Mouse (Mus musculus) myocyte (in vitro differentiated cells): ENCODE measurements around the gene Gpsm1. TPM values are rescaled to one million over a fixed set of nuclear protein-coding genes. Genes with fewer than 3 reads are reported as not detected.

Source experiments
- H3K27me3 ChIP-seq: one replicate; pipeline ENCODE4 v1.6.1; 2011; ENCODE audit not compliant: control insufficient read depth, insufficient read depth, insufficient read length
- H3K36me3 ChIP-seq: one replicate; pipeline ENCODE4 v1.6.1; 2011; ENCODE audit not compliant: control insufficient read depth, insufficient read depth
- H3K4me2 ChIP-seq: one replicate; pipeline ENCODE4 v1.6.1; 2011; ENCODE audit warnings: low read depth, control low read depth
- H3K4me3 ChIP-seq: one replicate; pipeline ENCODE4 v1.5.1; 2011; ENCODE audit warnings: mild to moderate bottlenecking, control low read depth, moderate library complexity
- H3K79me2 ChIP-seq: one replicate; pipeline ENCODE4 v1.6.1; 2011; ENCODE audit not compliant: control insufficient read depth, insufficient read depth
- H3ac ChIP-seq: one replicate; pipeline ENCODE4 v1.6.1; 2011; ENCODE audit not compliant: control insufficient read depth, insufficient read length
- CEBPB ChIP-seq: IDR thresholded peaks from 2 replicates; pipeline ENCODE4 v1.6.1; 2011; ENCODE audit warnings: mild to moderate bottlenecking, moderate library complexity; ENCODE audit not compliant: poor library complexity, insufficient read depth, severe bottlenecking
- E2F4 ChIP-seq: IDR thresholded peaks from one replicate; pipeline ENCODE4 v1.6.1; 2011; ENCODE audit warnings: mild to moderate bottlenecking, control low read depth, moderate library complexity; ENCODE audit not compliant: insufficient read depth
- MAX ChIP-seq: IDR thresholded peaks from one replicate; pipeline ENCODE4 v1.6.1; 2011; ENCODE audit warnings: low read depth, mild to moderate bottlenecking, control low read depth
- MYOD1 ChIP-seq, 3 experiments: IDR thresholded peaks; one replicate each; pipeline ENCODE4 v1.6.1; 2011; ENCODE audit warnings: control low read depth in 2 of 3, low read depth in 2 of 3, mild to moderate bottlenecking in 2 of 3, moderate library complexity in 1 of 3; ENCODE audit not compliant: insufficient read length in 2 of 3, control insufficient read depth in 1 of 3
- MYOG ChIP-seq, 3 experiments: IDR thresholded peaks; one replicate each; pipeline ENCODE4 v1.6.1; 2011; ENCODE audit warnings: control low read depth in 2 of 3, low read depth in 2 of 3, mild to moderate bottlenecking in 2 of 3; ENCODE audit not compliant: insufficient read length in 2 of 3, control insufficient read depth in 1 of 3, insufficient read depth in 1 of 3
- POLR2A ChIP-seq: IDR thresholded peaks from one replicate; pipeline ENCODE4 v1.6.1; 2011; ENCODE audit warnings: low read depth, mild to moderate bottlenecking, control low read depth, moderate library complexity; ENCODE audit not compliant: insufficient read length
- POLR2AphosphoS2 ChIP-seq: IDR thresholded peaks from one replicate; pipeline ENCODE4 v1.6.1; 2011; ENCODE audit warnings: low read depth, control low read depth; ENCODE audit not compliant: insufficient read length
- REST ChIP-seq: IDR thresholded peaks from one replicate; pipeline ENCODE4 v1.6.1; 2011; ENCODE audit warnings: mild to moderate bottlenecking, control low read depth, moderate library complexity; ENCODE audit not compliant: insufficient read depth, insufficient read length
- SRF ChIP-seq: IDR thresholded peaks from one replicate; pipeline ENCODE4 v1.6.1; 2011; ENCODE audit warnings: low read depth; ENCODE audit not compliant: control insufficient read depth, insufficient read length
- TCF12 ChIP-seq: IDR thresholded peaks from one replicate; pipeline ENCODE4 v1.6.1; 2011; ENCODE audit warnings: mild to moderate bottlenecking, control low read depth; ENCODE audit not compliant: poor library complexity, insufficient read depth, severe bottlenecking
- TCF3 ChIP-seq: IDR thresholded peaks from one replicate; pipeline ENCODE4 v1.6.1; 2011; ENCODE audit warnings: low read depth, control low read depth; ENCODE audit not compliant: insufficient read length
- USF1 ChIP-seq: IDR thresholded peaks from one replicate; pipeline ENCODE4 v1.6.1; 2011; ENCODE audit warnings: low read depth, mild to moderate bottlenecking, control low read depth, moderate library complexity
- polyA plus RNA-seq: library from polyadenylated mRNA; unstranded; fragments of >200 nt; fragmentation: generic; extraction: Trizol; gene quantifications from one replicate; pipeline ENCODE4 v1.2.1, GENCODE M21; 2012; ENCODE audit warnings: missing spikeins

Gpsm1 gene
- polyA plus RNA-seq, 1 experiment, result 11.7 TPM

DNA sequence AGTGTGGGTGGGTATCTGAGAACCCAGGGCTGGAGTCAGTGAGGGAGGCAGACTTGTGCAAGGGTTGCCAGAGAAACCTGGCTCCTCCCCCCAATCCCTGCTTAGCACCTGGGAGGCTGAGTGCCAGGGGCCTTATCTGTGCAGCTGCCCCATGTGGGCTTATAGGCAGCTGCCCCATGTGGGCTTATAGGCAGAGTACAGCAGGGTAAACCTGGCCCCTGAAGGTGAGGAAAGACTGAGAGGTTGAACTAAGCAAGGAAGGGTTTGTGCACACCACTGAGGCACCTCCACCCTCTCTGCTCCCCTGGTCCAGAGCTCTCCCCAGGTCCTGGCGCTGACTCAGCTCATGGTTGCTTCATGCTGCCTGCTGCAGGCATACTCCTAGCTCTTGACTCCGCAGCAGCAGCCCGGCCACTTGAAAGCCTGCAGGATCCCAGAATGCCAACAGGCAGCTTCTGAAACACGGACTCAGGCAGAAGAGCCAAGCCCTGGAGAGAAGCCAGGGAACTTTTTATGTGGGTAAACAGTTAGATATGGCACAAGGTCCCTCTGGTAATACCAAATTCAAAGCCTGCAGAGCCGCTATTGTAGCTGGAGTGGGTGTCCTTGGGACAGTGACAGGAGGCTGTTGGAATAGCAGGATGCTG is 15.0 kb upstream of the Gpsm1 start:
- no peaks in the 10 kb centered on the region for H3K36me3 ChIP-seq
- no peak overlapping the region for H3ac ChIP-seq
- no peaks in the 10 kb centered on the region for H3K79me2 ChIP-seq
- H3K27me3 ChIP-seq, result no peaks in the 10 kb centered on the region
- no peak overlapping the region for H3K4me3 ChIP-seq
- no peak overlapping the region for H3K4me2 ChIP-seq
- TF ChIP-seq MYOD1 (IDR thresholded peaks at IDR 0.05; ENCODE audit: control insufficient read depth in 1 of 3, insufficient read length in 2 of 3, low read depth in 2 of 3) (peak in 1 of 3 experiments; percentile 11), CEBPB (no peak), MYOG (IDR thresholded peaks at IDR 0.05; ENCODE audit: control insufficient read depth in 1 of 3, insufficient read depth in 1 of 3, insufficient read length in 2 of 3, low read depth in 2 of 3) (peak in 1 of 3 experiments; percentile 7)

- H3K36me3 ChIP-seq, result no peaks in the 10 kb centered on the region
- no peak overlapping the region for H3ac ChIP-seq
- H3K27me3 ChIP-seq, result no peaks in the 10 kb centered on the region
- no peak for TF ChIP-seq SRF
- no peak for TF ChIP-seq TCF12
- no peak for TF ChIP-seq TCF3
- TF ChIP-seq MAX, result no peak
- TF ChIP-seq E2F4, result no peak
- no peak for TF ChIP-seq REST
- no peak for TF ChIP-seq POLR2A
- TF ChIP-seq MYOG (IDR thresholded peaks at IDR 0.05; ENCODE audit: control insufficient read depth in 1 of 3, insufficient read depth in 1 of 3, insufficient read length in 2 of 3, low read depth in 2 of 3), result no peak
- no peak for TF ChIP-seq USF1
- TF ChIP-seq MYOD1 (IDR thresholded peaks at IDR 0.05; ENCODE audit: control insufficient read depth in 1 of 3, insufficient read length in 2 of 3, low read depth in 2 of 3), result no peak
- no peak for TF ChIP-seq CEBPB
- TF ChIP-seq POLR2AphosphoS2, result no peak
- no peak overlapping the region for H3K4me3 ChIP-seq
- no peaks in the 10 kb centered on the region for H3K79me2 ChIP-seq
- H3K4me2 ChIP-seq, result no peak overlapping the region
Measured at GRCm38 (mm10) chr2:26300808-26301174, 14.5 kb upstream of the Gpsm1 start.

DNA sequence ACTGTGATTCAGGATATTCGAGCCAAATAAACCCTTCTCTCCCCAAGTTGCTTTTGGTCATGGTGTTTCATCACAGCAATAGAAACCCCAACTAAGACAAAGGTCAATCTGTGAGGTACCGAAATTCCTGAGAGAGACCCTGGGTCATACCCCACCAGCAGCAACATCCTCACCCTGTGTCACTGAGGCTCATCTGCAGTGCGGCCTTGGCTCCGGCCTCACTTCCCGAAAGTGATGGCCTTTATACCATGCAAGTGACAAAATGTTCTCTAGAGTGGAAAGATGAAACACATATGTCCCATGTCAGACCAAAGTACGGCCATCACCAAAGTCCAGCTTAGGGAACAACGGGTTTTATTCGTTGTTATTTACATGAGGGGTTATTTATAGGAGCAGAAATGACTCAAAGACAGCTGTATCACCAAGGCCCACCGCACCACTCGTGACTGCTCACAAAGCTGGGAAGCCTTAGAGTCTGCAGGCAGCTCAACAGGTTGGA is 13.3 kb upstream of the Gpsm1 start:
- no peaks in the 10 kb centered on the region for H3K79me2 ChIP-seq
- H3ac ChIP-seq, result no peak overlapping the region
- no peak overlapping the region for H3K4me2 ChIP-seq
- TF ChIP-seq TCF12, result no peak
- TF ChIP-seq USF1, result no peak
- no peak for TF ChIP-seq POLR2AphosphoS2
- peak in 1 of 3 experiments; percentile 42 for TF ChIP-seq MYOD1 (IDR thresholded peaks at IDR 0.05; ENCODE audit: control insufficient read depth in 1 of 3, insufficient read length in 2 of 3, low read depth in 2 of 3)
- peak in 1 of 3 experiments; percentile 17 for TF ChIP-seq MYOG (IDR thresholded peaks at IDR 0.05; ENCODE audit: control insufficient read depth in 1 of 3, insufficient read depth in 1 of 3, insufficient read length in 2 of 3, low read depth in 2 of 3)
- H3K4me3 ChIP-seq, result no peak overlapping the region
- H3K36me3 ChIP-seq, result no peaks in the 10 kb centered on the region
- no peaks in the 10 kb centered on the region for H3K27me3 ChIP-seq

DNA sequence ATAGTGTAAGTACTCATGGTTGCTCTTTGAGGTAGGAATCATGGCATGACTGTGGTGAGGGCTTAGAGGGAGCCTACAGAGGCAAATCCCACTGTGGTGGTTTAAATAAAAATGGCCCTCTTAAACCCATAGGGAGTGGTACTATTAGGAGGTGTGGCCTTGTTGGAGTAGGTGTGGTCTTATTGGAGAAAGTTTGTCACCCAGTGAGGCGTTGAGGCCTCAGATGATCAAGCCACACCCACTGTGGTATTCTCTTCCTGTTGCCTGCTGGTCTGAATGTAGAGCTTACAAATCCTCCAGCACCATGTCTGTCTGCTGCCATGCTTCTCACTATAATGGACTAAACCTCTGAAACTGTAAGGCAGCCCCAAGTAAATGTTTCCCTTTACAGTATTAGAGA is 10.6 kb upstream of the Gpsm1 start:
- TF ChIP-seq POLR2AphosphoS2, result no peak
- no peak for TF ChIP-seq MAX
- TF ChIP-seq E2F4, result no peak
- no peak for TF ChIP-seq POLR2A
- H3K4me3 ChIP-seq, result no peak overlapping the region
- H3K79me2 ChIP-seq, result no peaks in the 10 kb centered on the region
- no peak overlapping the region for H3ac ChIP-seq
- H3K4me2 ChIP-seq, result no peak overlapping the region
- no peaks in the 10 kb centered on the region for H3K27me3 ChIP-seq
- H3K36me3 ChIP-seq, result no peaks in the 10 kb centered on the region

DNA sequence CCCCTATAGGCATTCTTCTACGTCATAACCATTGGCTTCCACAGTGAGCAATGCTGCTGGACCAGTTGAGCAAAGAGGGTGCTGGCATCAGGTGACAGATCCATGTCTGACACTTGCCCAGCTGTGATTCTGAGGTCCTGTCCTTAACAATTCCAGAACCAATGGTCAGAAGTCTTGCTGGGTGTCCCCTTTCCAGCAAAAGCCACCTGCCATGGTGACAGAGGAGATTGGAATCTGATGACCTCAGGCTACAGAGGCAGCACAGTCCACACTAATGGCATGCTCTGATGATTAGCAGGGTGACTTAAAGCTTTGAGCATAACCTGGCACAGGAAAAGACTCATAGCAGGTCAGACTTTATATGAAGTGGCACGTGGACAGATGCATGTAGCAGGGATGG is 9.8 kb upstream of the Gpsm1 start:
- Histone ChIP-seq H3K27me3 (no peaks in the 10 kb centered on the region), H3ac (no peak overlapping the region), H3K36me3 (no peaks in the 10 kb centered on the region), H3K4me2 (no peak overlapping the region), H3K79me2 (no peaks in the 10 kb centered on the region), H3K4me3 (no peak overlapping the region)
- TF ChIP-seq CEBPB (no peak), MAX (no peak), MYOG (IDR thresholded peaks at IDR 0.05; ENCODE audit: control insufficient read depth in 1 of 3, insufficient read depth in 1 of 3, insufficient read length in 2 of 3, low read depth in 2 of 3) (peak in 2 of 3 experiments; percentile 14 to 59), SRF (no peak), REST (no peak), USF1 (no peak), POLR2AphosphoS2 (no peak), TCF12 (no peak), POLR2A (no peak), MYOD1 (IDR thresholded peaks at IDR 0.05; ENCODE audit: control insufficient read depth in 1 of 3, insufficient read length in 2 of 3, low read depth in 2 of 3) (peak; percentile 8 to 65 (median 12))
